Mouse (Mus musculus) spleen, postnatal 4 days (tissue): ENCODE measurements at regions not wholly inside any gene's neighbourhood (a gene's known extent, or its start where the extent isn't known, plus 50 kb on each side); places are given as distances from the start of the nearest gene placed in this dataset.

Experiments
- DNase-seq, 2 experiments: peaks; one replicate each; pipeline ENCODE4 v3.0.0; 2022; ENCODE audit warnings: low spot score in 2 of 2

- no peak for DNase-seq
Observed at GRCm38 (mm10) chr14:76681581-76682377, 125.1 kb upstream of the Serp2 start.

- no peak for DNase-seq
Observed at GRCm38 (mm10) chr14:76678512-76679134, 121.9 kb upstream of the Serp2 start.

GRCm38 (mm10) chr14:76674949-76675348, 118.3 kb upstream of the Serp2 start:
- no peak for DNase-seq

GRCm38 (mm10) chr14:76673671-76674331, 117.1 kb upstream of the Serp2 start:
- no peak for DNase-seq

- no peak for DNase-seq
Observed at GRCm38 (mm10) chr14:76672899-76673298, 116.2 kb upstream of the Serp2 start.

GRCm38 (mm10) chr14:76672442-76672841, 115.8 kb upstream of the Serp2 start:
- DNase-seq: no peak

- no peak for DNase-seq
Observed at GRCm38 (mm10) chr14:76671023-76671422, 114.3 kb upstream of the Serp2 start.

- no peak for DNase-seq
Observed at GRCm38 (mm10) chr14:76665754-76666371, 109.2 kb upstream of the Serp2 start.

- no peak for DNase-seq
Observed at GRCm38 (mm10) chr14:76664586-76665508, 108.2 kb upstream of the Serp2 start.

GRCm38 (mm10) chr14:76663816-76664215, 107.1 kb upstream of the Serp2 start:
- no peak for DNase-seq

- DNase-seq: no peak
Observed at GRCm38 (mm10) chr14:76662871-76663270, 106.2 kb upstream of the Serp2 start.

- DNase-seq: no peak
Observed at GRCm38 (mm10) chr14:76660906-76661305, 104.2 kb upstream of the Serp2 start.

GRCm38 (mm10) chr14:76658952-76659502, 102.3 kb upstream of the Serp2 start:
- no peak for DNase-seq

GRCm38 (mm10) chr14:76657784-76658610, 101.3 kb upstream of the Serp2 start:
- DNase-seq: peak; percentile 48 to 80

GRCm38 (mm10) chr14:76657375-76657774, 100.7 kb upstream of the Serp2 start:
- DNase-seq: no peak

- no peak for DNase-seq
Observed at GRCm38 (mm10) chr14:76652356-76653126, 95.9 kb upstream of the Serp2 start.

- no peak for DNase-seq
Observed at GRCm38 (mm10) chr14:76651096-76651495, 94.4 kb upstream of the Serp2 start.

GRCm38 (mm10) chr14:76649927-76650326, 93.2 kb upstream of the Serp2 start:
- DNase-seq: no peak

GRCm38 (mm10) chr14:76644716-76645115, 88.0 kb upstream of the Serp2 start:
- DNase-seq: no peak
